Mouse (Mus musculus) lung, embryonic 16.5 days (tissue): Measurements from ENCODE around the gene Use1. TPM values are rescaled to one million over a fixed set of nuclear protein-coding genes. Genes with fewer than 3 reads are reported as not detected.

Source experiments
- ATAC-seq: fragments of 200-750 bp; cut with Nextera tagmentation; 2 replicates; pipeline ENCODE4 v1.8.0; 2017; ENCODE audit warnings: low read depth, mild to moderate bottlenecking, moderate library complexity
- H3K27ac ChIP-seq: fragments of 300-500 bp; sonication (generic); 2 replicates; pipeline ENCODE4 v1.5.1; 2014; ENCODE audit warnings: mild to moderate bottlenecking, control low read depth, low read length
- H3K27me3 ChIP-seq: fragments of 300-500 bp; sonication (generic); 2 replicates; pipeline ENCODE4 v1.6.1; 2014; ENCODE audit warnings: low read depth, low read length, mixed read lengths; ENCODE audit not compliant: control insufficient read depth, insufficient read depth
- H3K36me3 ChIP-seq: fragments of 300-500 bp; sonication (generic); 2 replicates; pipeline ENCODE4 v1.6.1; 2014; ENCODE audit warnings: low read length; ENCODE audit not compliant: control insufficient read depth, insufficient read depth
- H3K4me1 ChIP-seq: fragments of 300-500 bp; sonication (generic); replicated peaks from 2 replicates; pipeline ENCODE4 v1.6.1; 2014; ENCODE audit warnings: low read length, mixed read lengths; ENCODE audit not compliant: control insufficient read depth, insufficient read depth
- H3K4me2 ChIP-seq: fragments of 300-500 bp; sonication (generic); 2 replicates; pipeline ENCODE4 v1.6.1; 2014; ENCODE audit warnings: low read depth, low read length, control low read depth
- H3K4me3 ChIP-seq: fragments of 300-500 bp; sonication (generic); 2 replicates; pipeline ENCODE4 v1.5.1; 2014; ENCODE audit warnings: mild to moderate bottlenecking, low read length, control low read depth
- H3K9ac ChIP-seq: fragments of 300-500 bp; sonication (generic); 2 replicates; pipeline ENCODE4 v1.6.1; 2014; ENCODE audit warnings: low read length, control low read depth
- H3K9me3 ChIP-seq: fragments of 300-500 bp; sonication (generic); 2 replicates; pipeline ENCODE4 v1.6.1; 2016; ENCODE audit warnings: low read length; ENCODE audit not compliant: control insufficient read depth
- WGBS: fragments of 180-500 bp; shearing (Covaris S2); extraction: QIAGEN DNeasy Blood & Tissue Kit; methylation state at CpG from one replicate; pipeline ENCODE4 v1.1.7; 2014; 5-methylcytosine and 5-hydroxymethylcytosine counted together
- polyA plus RNA-seq: library from polyadenylated mRNA; unstranded; fragments of >200 nt; fragmentation: Nextera tagmentation; extraction: Ambion mirVana; gene quantifications from 2 replicates; pipeline ENCODE4 v1.2.1, GENCODE M21; 2015

Use1 gene
- polyA plus RNA-seq, 1 experiment from 2014 or later = 95.6 TPM

DNA sequence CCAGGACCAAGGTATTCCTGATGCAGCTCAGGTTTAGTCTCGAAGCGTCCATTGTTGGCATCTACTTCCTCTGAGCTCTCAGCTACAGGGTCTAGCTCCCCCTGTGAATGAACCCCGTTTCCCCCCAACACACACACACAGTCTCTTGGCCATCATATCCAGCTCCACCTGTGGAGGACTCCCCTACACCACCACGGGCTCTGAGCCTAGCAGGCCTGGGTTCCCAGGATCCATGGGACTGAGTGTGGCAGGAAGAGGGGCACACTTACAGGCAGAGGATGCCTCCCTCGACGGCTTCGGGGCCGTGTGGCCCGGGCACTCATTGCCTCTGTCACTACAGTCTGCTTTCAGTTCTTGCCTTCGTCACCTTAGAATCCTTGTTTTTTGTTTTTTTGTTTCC is 28.4 kb downstream of the Use1 start:
- peaks cover 10% of the 10 kb centered on the region for H3K36me3 ChIP-seq
- peak overlapping the region; percentile 47 for H3K4me2 ChIP-seq
- peak overlapping the region; percentile 52 for H3K9ac ChIP-seq
- no peaks in the 10 kb centered on the region for H3K9me3 ChIP-seq
- no peaks in the 10 kb centered on the region for H3K27me3 ChIP-seq
- H3K4me3 ChIP-seq = peak overlapping the region; percentile 37
- peak overlapping the region; percentile 69 for H3K27ac ChIP-seq
- peaks cover 16% of the 10 kb centered on the region for H3K4me1 ChIP-seq
- WGBS = 71% methylated on average over 10 of the region's 10 CpGs
- no peak for ATAC-seq

DNA sequence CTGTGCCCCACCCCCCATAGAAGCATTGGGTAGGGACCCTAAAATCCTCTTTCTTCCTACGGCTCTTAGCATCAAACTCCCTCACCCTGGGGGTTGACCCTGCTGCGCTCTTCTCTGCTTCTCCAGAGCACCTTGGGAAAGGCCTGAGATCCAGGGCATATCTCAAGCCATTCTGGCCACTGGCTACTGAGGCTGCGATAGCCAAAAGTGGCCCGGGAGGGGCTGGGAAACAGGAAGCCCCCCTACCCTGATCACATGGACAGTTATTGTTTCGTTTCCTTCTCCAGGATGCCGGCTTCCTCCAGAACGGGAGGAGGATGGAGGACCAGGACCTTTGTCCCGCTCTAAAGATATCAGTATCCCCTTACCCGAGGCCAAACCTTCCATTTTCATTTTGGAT is 29.0 kb downstream of the Use1 start, which contains the start of gene Ushbp1:
Gene Ushbp1, minus strand, starts transcription at position 174 of the 400 bp plus-strand sequence.
- Histone ChIP-seq H3K4me1 (peaks cover 16% of the 10 kb centered on the region), H3K27ac (peak within 1 kb of the TSS; percentile 88), H3K9me3 (no peaks in the 10 kb centered on the region), H3K36me3 (peaks cover 11% of the 10 kb centered on the region), H3K27me3 (no peaks in the 10 kb centered on the region), H3K4me2 (peak within 1 kb of the TSS; percentile 93), H3K9ac (peak within 1 kb of the TSS; percentile 52), H3K4me3 (peak within 1 kb of the TSS; percentile 92)
- 66% methylated on average over 9 of the region's 9 CpGs for WGBS
- ATAC-seq = no peak

DNA sequence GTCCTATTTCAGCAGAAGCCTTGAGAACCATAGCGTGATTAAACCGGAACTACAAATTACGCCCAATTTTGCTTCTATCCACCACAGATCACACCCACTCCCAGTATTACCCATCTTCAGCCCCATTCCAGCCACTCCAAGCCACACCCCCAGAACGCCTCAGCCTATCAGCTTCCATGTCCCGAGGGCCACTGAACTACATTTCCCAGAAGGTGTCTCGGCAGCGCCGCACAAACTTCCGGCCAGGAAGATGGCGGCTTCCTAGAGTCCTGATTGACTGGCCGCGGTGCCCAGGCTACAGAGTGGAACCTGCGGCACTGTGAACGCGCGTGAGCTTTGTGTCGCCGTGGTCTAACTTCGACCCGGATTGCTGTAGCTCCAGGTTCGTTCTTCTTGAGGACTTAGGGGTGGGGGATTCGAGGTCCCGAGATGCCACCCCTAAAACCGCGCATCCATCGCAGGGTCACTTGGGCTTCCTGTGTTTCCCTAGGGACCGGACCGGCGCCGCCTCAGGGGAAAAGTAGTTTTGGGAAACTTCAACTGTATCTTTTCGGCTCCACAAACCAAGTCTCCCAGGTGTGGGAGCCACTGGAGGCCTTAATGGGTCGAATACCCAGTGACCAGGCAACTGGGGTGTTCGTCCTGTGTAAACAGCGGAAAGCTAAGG is 30.1 kb downstream of the Use1 start, which contains the start of gene Babam1:
Gene Babam1, plus strand, starts transcription at position 223 of the 667 bp plus-strand sequence.
- Histone ChIP-seq H3K27me3 (no peaks in the 10 kb centered on the region), H3K27ac (peak within 1 kb of the TSS; percentile 88), H3K4me3 (peak within 1 kb of the TSS; percentile 92), H3K9ac (peak within 1 kb of the TSS; percentile 88), H3K4me2 (peak within 1 kb of the TSS; percentile 93), H3K36me3 (peaks cover 11% of the 10 kb centered on the region), H3K9me3 (no peaks in the 10 kb centered on the region), H3K4me1 (peaks cover 16% of the 10 kb centered on the region)
- under 1% methylated on average over 34 of the region's 34 CpGs for WGBS
- ATAC-seq = peak; percentile 97

DNA sequence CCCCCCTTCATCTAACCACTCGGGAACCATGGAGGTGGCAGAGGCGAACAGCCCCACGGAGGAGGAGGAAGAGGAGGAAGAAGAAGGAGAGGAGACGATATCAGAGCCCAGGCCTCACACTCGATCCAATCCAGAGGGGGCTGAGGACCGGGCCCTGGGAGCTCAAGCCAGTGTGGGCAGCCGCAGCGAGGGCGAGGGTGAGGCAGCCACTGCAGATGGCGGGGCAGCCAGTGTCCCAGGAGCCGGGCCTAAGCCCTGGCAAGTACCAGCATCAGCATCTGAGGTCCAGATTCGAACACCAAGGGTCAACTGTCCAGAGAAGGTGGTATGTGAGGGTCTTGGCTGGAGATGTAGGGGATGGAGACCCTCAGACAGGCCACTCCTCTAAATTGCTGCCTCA is 31.1 kb downstream of the Use1 start:
- Histone ChIP-seq H3K4me3 (peak overlapping the region; percentile 92), H3K9me3 (no peaks in the 10 kb centered on the region), H3K9ac (peak overlapping the region; percentile 88), H3K4me2 (peak overlapping the region; percentile 93), H3K27me3 (no peaks in the 10 kb centered on the region), H3K27ac (no peak overlapping the region), H3K4me1 (peaks cover 16% of the 10 kb centered on the region), H3K36me3 (peaks cover 11% of the 10 kb centered on the region)
- ATAC-seq = no peak
- 83% methylated on average over 12 of the region's 12 CpGs for WGBS

DNA sequence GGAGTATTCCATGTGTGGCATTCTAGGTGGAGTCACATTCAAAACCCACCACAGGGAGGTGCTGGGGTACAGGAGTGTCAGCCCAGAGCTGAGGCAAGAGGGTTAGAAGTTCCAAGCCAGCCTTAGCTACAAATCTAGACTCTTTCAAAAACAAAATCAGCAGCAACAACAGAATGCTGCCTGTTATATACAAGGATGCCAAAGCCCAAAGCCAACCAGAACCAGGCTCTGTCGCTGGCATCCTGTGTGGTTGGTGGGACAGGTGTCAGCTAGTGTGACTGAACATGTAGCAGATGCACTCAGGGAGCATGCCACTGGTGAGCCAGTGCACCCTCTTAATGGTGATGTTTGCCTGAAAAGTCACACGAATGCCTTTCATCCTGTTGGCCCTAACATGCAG is 34.2 kb downstream of the Use1 start:
- Histone ChIP-seq H3K36me3 (peaks cover 11% of the 10 kb centered on the region), H3K4me3 (no peak overlapping the region), H3K4me2 (no peak overlapping the region), H3K4me1 (peaks cover 16% of the 10 kb centered on the region), H3K9me3 (no peaks in the 10 kb centered on the region), H3K27me3 (no peaks in the 10 kb centered on the region), H3K9ac (no peak overlapping the region), H3K27ac (no peak overlapping the region)
- WGBS = 76% methylated on average over 2 of the region's 2 CpGs
- no peak for ATAC-seq

DNA sequence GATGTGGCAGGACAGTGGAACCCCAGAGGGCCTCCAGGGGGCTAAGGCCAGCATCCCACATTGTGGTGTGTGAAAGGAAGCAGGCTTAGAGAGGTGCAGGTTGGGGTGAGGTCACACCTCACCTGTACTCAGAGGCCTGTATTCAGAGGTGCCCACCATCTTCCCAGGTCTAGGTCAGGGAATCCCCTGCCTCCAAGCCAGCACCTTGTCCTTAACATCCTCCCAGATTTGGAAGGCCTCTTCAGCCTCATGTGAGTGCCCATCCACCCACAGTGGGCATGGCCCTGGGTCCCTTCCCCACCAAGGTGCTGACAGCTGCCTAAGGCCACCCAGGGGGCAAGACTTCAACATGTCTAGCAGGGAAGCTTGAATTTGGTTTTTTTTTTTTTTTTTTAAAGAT is 34.8 kb downstream of the Use1 start:
- Histone ChIP-seq H3K36me3 (peaks cover 11% of the 10 kb centered on the region), H3K9ac (no peak overlapping the region), H3K4me2 (no peak overlapping the region), H3K4me1 (peaks cover 12% of the 10 kb centered on the region), H3K4me3 (no peak overlapping the region), H3K27ac (no peak overlapping the region), H3K27me3 (no peaks in the 10 kb centered on the region), H3K9me3 (no peaks in the 10 kb centered on the region)
- ATAC-seq = no peak

DNA sequence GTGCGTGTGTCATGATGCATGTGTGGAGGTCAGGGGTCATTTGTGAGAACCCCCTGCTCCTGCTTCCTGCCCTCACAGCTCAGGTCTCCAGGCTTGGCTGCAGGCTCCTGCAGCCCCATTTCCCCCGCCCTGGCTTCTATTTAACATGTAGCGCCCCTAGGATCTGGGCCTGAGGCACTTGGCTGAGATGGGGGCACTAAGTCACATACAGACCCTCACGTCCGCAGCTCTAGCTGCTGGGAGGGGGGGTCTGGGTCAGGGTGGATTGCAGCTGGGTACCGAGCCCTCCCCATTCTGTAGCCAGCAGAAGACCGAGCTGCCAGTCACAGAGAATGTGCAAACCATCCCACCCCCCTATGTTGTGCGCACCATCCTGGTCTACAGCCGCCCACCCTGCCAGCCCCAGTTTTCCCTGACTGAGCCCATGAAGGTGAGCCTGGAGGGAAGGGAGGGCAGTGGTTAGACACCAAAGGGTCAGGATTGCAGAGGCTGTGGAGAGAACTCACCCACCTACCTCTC is 35.9 kb downstream of the Use1 start:
- no peak overlapping the region for H3K9ac ChIP-seq
- H3K27me3 ChIP-seq = no peaks in the 10 kb centered on the region
- H3K4me3 ChIP-seq = no peak overlapping the region
- H3K4me2 ChIP-seq = no peak overlapping the region
- H3K9me3 ChIP-seq = no peaks in the 10 kb centered on the region
- no peak for ATAC-seq
- no peak overlapping the region for H3K27ac ChIP-seq
- peaks cover 11% of the 10 kb centered on the region for H3K36me3 ChIP-seq
- 86% methylated on average over 9 of the region's 9 CpGs for WGBS
- peaks cover 16% of the 10 kb centered on the region for H3K4me1 ChIP-seq

DNA sequence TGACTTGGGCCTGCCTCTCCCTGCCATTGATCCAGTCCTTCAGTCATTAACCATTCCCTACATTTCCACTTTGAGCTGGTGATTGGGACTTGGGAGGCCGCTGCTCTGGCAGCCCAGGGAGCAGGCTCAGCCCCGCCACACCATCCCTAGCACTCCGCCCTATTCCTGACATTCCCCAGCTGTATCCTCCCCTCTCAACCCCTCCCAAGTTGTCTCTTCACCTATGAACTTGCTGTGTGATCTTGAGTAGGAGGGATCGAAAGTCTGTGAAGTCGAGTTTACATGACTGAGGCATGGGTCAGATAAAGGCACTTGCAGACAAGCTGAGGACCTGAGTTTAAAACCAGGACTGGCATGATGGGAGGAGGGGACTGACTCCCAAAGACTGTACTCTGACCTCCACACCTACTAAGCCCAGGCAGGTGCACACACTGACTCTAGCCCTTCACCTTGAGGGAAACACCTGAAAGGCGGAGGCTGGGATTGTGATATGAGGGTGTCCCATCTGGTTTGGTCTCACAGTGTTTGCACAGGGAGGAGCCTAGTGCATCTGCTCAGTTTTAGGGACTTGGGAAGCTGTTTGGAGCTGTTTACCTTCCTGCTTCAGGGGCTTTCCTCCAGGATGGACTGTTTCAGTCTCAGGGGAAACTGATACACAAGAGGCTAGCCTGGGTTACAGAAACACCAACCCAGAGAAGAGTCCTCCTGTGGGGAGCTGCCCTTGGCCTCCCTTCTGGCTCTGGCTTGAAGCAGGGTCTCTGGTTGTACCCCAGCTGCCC is 36.6 kb downstream of the Use1 start:
- peaks cover 12% of the 10 kb centered on the region for H3K4me1 ChIP-seq
- peaks cover 14% of the 10 kb centered on the region for H3K36me3 ChIP-seq
- no peaks in the 10 kb centered on the region for H3K9me3 ChIP-seq
- no peak overlapping the region for H3K27ac ChIP-seq
- no peak overlapping the region for H3K4me3 ChIP-seq
- ATAC-seq = no peak
- no peaks in the 10 kb centered on the region for H3K27me3 ChIP-seq
- H3K4me2 ChIP-seq = no peak overlapping the region
- WGBS = 47% methylated on average over 6 of the region's 6 CpGs
- H3K9ac ChIP-seq = no peak overlapping the region

DNA sequence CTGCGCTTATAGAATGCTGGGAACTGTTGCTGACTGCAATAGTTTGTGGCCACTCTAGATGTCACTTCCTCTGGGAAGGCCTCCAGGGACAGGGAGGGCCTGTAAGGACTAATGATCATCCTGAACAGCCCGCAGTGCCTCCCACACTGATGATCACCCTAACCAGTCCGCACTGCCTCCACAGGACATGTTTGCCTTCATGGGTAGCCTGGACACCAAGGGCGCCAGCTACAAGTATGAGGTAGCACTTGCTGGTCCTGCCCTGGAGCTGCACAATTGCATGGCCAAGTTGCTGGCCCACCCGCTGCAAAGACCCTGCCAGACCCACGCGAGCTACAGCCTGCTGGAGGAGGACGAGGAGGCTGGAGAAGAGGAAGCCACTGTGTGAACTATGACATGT is 37.4 kb downstream of the Use1 start:
- Histone ChIP-seq H3K27ac (no peak overlapping the region), H3K36me3 (peaks cover 15% of the 10 kb centered on the region), H3K9ac (no peak overlapping the region), H3K4me1 (peaks cover 12% of the 10 kb centered on the region), H3K4me2 (no peak overlapping the region), H3K4me3 (no peak overlapping the region), H3K27me3 (no peaks in the 10 kb centered on the region), H3K9me3 (no peaks in the 10 kb centered on the region)
- no peak for ATAC-seq
- 86% methylated on average over 8 of the region's 8 CpGs for WGBS
